Mouse (Mus musculus) induced T-regulatory cell, adult 2 months (primary cell): ENCODE data around the gene Tbxa2r.
A peak's percentile ranks its signal among the peaks of the same experiment; 100 is the strongest.

ENCODE experiments used
- DNase-seq: peaks from one replicate; pipeline ENCODE4 v3.0.0-alpha.2; 2012; ENCODE audit warnings: low read depth

The Tbxa2r gene

GRCm38 (mm10) chr10:81365672-81366476 lies 37.3 kb downstream of the Tbxa2r start, which contains the start of gene 4930404N11Rik:
TSS of gene 4930404N11Rik (minus strand) at chr10:81365816.
- no peak for DNase-seq

GRCm38 (mm10) chr10:81366477-81367206 lies 38.1 kb downstream of the Tbxa2r start:
- DNase-seq: no peak

GRCm38 (mm10) chr10:81367207-81367495 lies 38.6 kb downstream of the Tbxa2r start:
- no peak for DNase-seq

GRCm38 (mm10) chr10:81375322-81375721 lies 46.8 kb downstream of the Tbxa2r start:
- DNase-seq: no peak

GRCm38 (mm10) chr10:81376561-81377361 lies 48.2 kb downstream of the Tbxa2r start:
- DNase-seq: peak; percentile 57

GRCm38 (mm10) chr10:81377362-81377664 lies 48.8 kb downstream of the Tbxa2r start:
- DNase-seq: peak; percentile 52

GRCm38 (mm10) chr10:81377793-81378552 lies 49.4 kb downstream of the Tbxa2r start, which contains the start of gene Fzr1:
TSS of gene Fzr1 (minus strand) at chr10:81378516.
- no peak for DNase-seq

- peak; percentile 100 for DNase-seq
Observed at GRCm38 (mm10) chr10:81378553-81379182, 50.1 kb downstream of the Tbxa2r start.

- DNase-seq: no peak
Observed at GRCm38 (mm10) chr10:81379183-81379553, 50.6 kb downstream of the Tbxa2r start.

- no peak for DNase-seq
Observed at GRCm38 (mm10) chr10:81379809-81380378, 51.4 kb downstream of the Tbxa2r start.

- DNase-seq: peak; percentile 78
Observed at GRCm38 (mm10) chr10:81382039-81382438, 53.5 kb downstream of the Tbxa2r start.

GRCm38 (mm10) chr10:81383802-81384604 lies 55.5 kb downstream of the Tbxa2r start, which contains the start of the genes Dohh and Gm48551:
TSS of gene Dohh (plus strand) at chr10:81384428.
TSS of gene Gm48551 (plus strand) at chr10:81384466.
- peak; percentile 99 for DNase-seq

- DNase-seq: no peak
Observed at GRCm38 (mm10) chr10:81384605-81384982, 56.1 kb downstream of the Tbxa2r start.
